Mouse (Mus musculus): ENCODE data around the gene Agrn. TPM values are rescaled to one million over a fixed set of nuclear protein-coding genes. Genes with fewer than 3 reads are reported as not detected.

Agrn gene
- total and polyA plus RNA-seq, 3 experiments = 1.7 to 10.6 (median 3.4) TPM

- peaks cover 4 to 17% of the 10 kb centered on the region in 2 experiments for H3K4me1 ChIP-seq (ENCODE audit: control insufficient read depth in 1 of 2, insufficient read depth in 2 of 2)
- in situ Hi-C loops (cut with MboI; ENCODE audit: low pct_ligation_motif_present, low pct_unique_long_range_greater_than_20kb, low sequenced_read_pairs) = no loop called here
- H3K36me3 ChIP-seq (replicated peaks in 1 of 2; ENCODE audit: control insufficient read depth in 1 of 2, insufficient read depth in 1 of 2, low read length in 1 of 2) = no peaks in the 10 kb centered on the region
- no peaks in the 10 kb centered on the region for H3K9me3 ChIP-seq (replicated peaks; ENCODE audit: low read length)
- TF ChIP-seq KAT2A (IDR thresholded peaks at IDR 0.05; ENCODE audit: insufficient replicate concordance, low read length) (no peak), TBP (conservative IDR thresholded peaks at IDR 0.05; ENCODE audit: low read depth, low read length) (no peak), RCOR1 (conservative IDR thresholded peaks at IDR 0.05; ENCODE audit: low read depth, low read length) (no peak), CTCF (conservative IDR thresholded peaks at IDR 0.05 in 1 of 2, IDR thresholded peaks at IDR 0.05 in 1 of 2; ENCODE audit: low read depth in 2 of 2, low read length in 2 of 2) (no peak), MYC (IDR thresholded peaks at IDR 0.05; ENCODE audit: low read depth, low read length) (no peak)
- no peaks in the 10 kb centered on the region for H3K79me2 ChIP-seq (replicated peaks; ENCODE audit: control insufficient read depth, extremely low read depth, insufficient read depth, poor library complexity, severe bottlenecking)
- H3K27ac ChIP-seq (ENCODE audit: insufficient read depth, low read depth) = no peak overlapping the region
- H3K4me2 ChIP-seq (ENCODE audit: insufficient read depth, low read depth, poor library complexity, severe bottlenecking) = no peak overlapping the region
- no peak overlapping the region for H3K9ac ChIP-seq (ENCODE audit: insufficient read depth, low read depth)
- peaks cover 15% of the 10 kb centered on the region for H3K27me3 ChIP-seq (replicated peaks)
- DNase-seq (ENCODE audit: extremely low read depth) = no peak
- dilution Hi-C loops (cut with MboI; ENCODE audit: extremely low pct_ligation_motif_present, extremely low pct_unique_long_range_greater_than_20kb, low sequenced_read_pairs) = no loop called here
- H3K4me3 ChIP-seq (replicated peaks in 1 of 3; ENCODE audit: low read depth in 2 of 3, low read length in 2 of 3, poor library complexity in 1 of 3) = no peak overlapping the region
Observed at GRCm38 (mm10) chr4:156194346-156194745, 2.9 kb downstream of the Agrn start.

- no peak for TF ChIP-seq HCFC1 (IDR thresholded peaks at IDR 0.05; ENCODE audit: low read depth, low read length)
- TF ChIP-seq MAZ (IDR thresholded peaks at IDR 0.05; ENCODE audit: low read depth, low read length) = no peak
- TF ChIP-seq ZNF384 (IDR thresholded peaks at IDR 0.05; ENCODE audit: low read depth, low read length) = no peak
- no peak for TF ChIP-seq BHLHE40 (IDR thresholded peaks at IDR 0.05; ENCODE audit: low read depth, low read length)
- TF ChIP-seq TBP (conservative IDR thresholded peaks at IDR 0.05; ENCODE audit: low read depth, low read length) = no peak
- no peak for TF ChIP-seq EP300 (IDR thresholded peaks at IDR 0.05; ENCODE audit: low read length)
- no peak for TF ChIP-seq ELF1 (IDR thresholded peaks at IDR 0.05; ENCODE audit: low read depth, low read length)
- no peak for TF ChIP-seq KAT2A (IDR thresholded peaks at IDR 0.05; ENCODE audit: insufficient replicate concordance, low read length)
- TF ChIP-seq ZC3H11A (IDR thresholded peaks at IDR 0.05; ENCODE audit: low read depth, low read length) = no peak
- no peak for TF ChIP-seq TCF12 (IDR thresholded peaks at IDR 0.05; ENCODE audit: low read depth, low read length)
- no peak for TF ChIP-seq USF1 (IDR thresholded peaks at IDR 0.05; ENCODE audit: low read depth, low read length)
- TF ChIP-seq ETS1 (conservative IDR thresholded peaks at IDR 0.05; ENCODE audit: low read depth, low read length) = no peak
- Histone ChIP-seq H3K9ac (ENCODE audit: insufficient read depth, low read depth) (no peak overlapping the region), H3K4me1 (ENCODE audit: control insufficient read depth in 1 of 2, insufficient read depth in 2 of 2) (peaks cover 4 to 17% of the 10 kb centered on the region in 2 experiments), H3K4me3 (replicated peaks in 1 of 3; ENCODE audit: low read depth in 2 of 3, low read length in 2 of 3, poor library complexity in 1 of 3) (no peak overlapping the region), H3K4me2 (ENCODE audit: insufficient read depth, low read depth, poor library complexity, severe bottlenecking) (no peak overlapping the region), H3K27ac (ENCODE audit: insufficient read depth, low read depth) (no peak overlapping the region), H3K9me3 (replicated peaks; ENCODE audit: low read length) (no peaks in the 10 kb centered on the region), H3K36me3 (replicated peaks in 1 of 2; ENCODE audit: control insufficient read depth in 1 of 2, insufficient read depth in 1 of 2, low read length in 1 of 2) (no peaks in the 10 kb centered on the region), H3K79me2 (replicated peaks; ENCODE audit: control insufficient read depth, extremely low read depth, insufficient read depth, poor library complexity, severe bottlenecking) (no peaks in the 10 kb centered on the region), H3K27me3 (replicated peaks) (peaks cover 15% of the 10 kb centered on the region)
- dilution Hi-C loops (cut with MboI; ENCODE audit: extremely low pct_ligation_motif_present, extremely low pct_unique_long_range_greater_than_20kb, low sequenced_read_pairs) (no loop called here), in situ Hi-C loops (cut with MboI; ENCODE audit: low pct_ligation_motif_present, low pct_unique_long_range_greater_than_20kb, low sequenced_read_pairs) (no loop called here)
- no peak for DNase-seq (ENCODE audit: extremely low read depth)
Observed at GRCm38 (mm10) chr4:156193906-156194305, 3.4 kb downstream of the Agrn start.
